Mouse (Mus musculus): ENCODE results near the gene Icam2. TPM values are rescaled to one million over a fixed set of nuclear protein-coding genes. Genes with fewer than 3 reads are reported as not detected.

Icam2 gene
- polyA plus RNA-seq, 1 experiment from 2014 or later, result 23.7 TPM

Other genes with a start within 250 kb of the Icam2 start
- gene Gm10840, start 227.2 kb downstream of the Icam2 start, polyA plus RNA-seq (2014; fragmentation: Nextera tagmentation; extraction: Ambion mirVana), result 0.92 TPM in 1 of 2 replicates, not detected in the other
- gene Limd2, start 227.2 kb downstream of the Icam2 start, polyA plus RNA-seq (2014; fragmentation: Nextera tagmentation; extraction: Ambion mirVana), result 431 and 442 TPM in 2 replicates
- 33.4 and 35.8 TPM in 2 replicates for gene Strada, start 185.9 kb downstream of the Icam2 start, polyA plus RNA-seq (2014; fragmentation: Nextera tagmentation; extraction: Ambion mirVana)
- 65.3 and 70.5 TPM in 2 replicates for gene Ccdc47, start 171.7 kb downstream of the Icam2 start, polyA plus RNA-seq (2014; fragmentation: Nextera tagmentation; extraction: Ambion mirVana)
- 95.4 and 102 TPM in 2 replicates for gene Ddx42, start 171.1 kb downstream of the Icam2 start, polyA plus RNA-seq (2014; fragmentation: Nextera tagmentation; extraction: Ambion mirVana)
- 76.2 and 80.5 TPM in 2 replicates for gene Ftsj3, start 132.0 kb downstream of the Icam2 start, polyA plus RNA-seq (2014; fragmentation: Nextera tagmentation; extraction: Ambion mirVana)
- 389 and 396 TPM in 2 replicates for gene Psmc5, start 131.9 kb downstream of the Icam2 start, polyA plus RNA-seq (2014; fragmentation: Nextera tagmentation; extraction: Ambion mirVana)
- 57.0 and 60.6 TPM in 2 replicates for gene Smarcd2, start 115.1 kb downstream of the Icam2 start, polyA plus RNA-seq (2014; fragmentation: Nextera tagmentation; extraction: Ambion mirVana)
- gene Tcam1, start 111.4 kb downstream of the Icam2 start, polyA plus RNA-seq (2014; fragmentation: Nextera tagmentation; extraction: Ambion mirVana), result 0.13 and 0.15 TPM in 2 replicates
- gene Gh, start 86.2 kb downstream of the Icam2 start, polyA plus RNA-seq (2014; fragmentation: Nextera tagmentation; extraction: Ambion mirVana), result not detected in 2 replicates
- gene Cd79b, start 73.3 kb downstream of the Icam2 start, polyA plus RNA-seq (2014; fragmentation: Nextera tagmentation; extraction: Ambion mirVana), result 1.3 and 1.9 TPM in 2 replicates
- 0.03 and 0.07 TPM in 2 replicates for gene Scn4a, start 34.8 kb downstream of the Icam2 start, polyA plus RNA-seq (2014; fragmentation: Nextera tagmentation; extraction: Ambion mirVana)
- gene Prr29, start 22.6 kb downstream of the Icam2 start, polyA plus RNA-seq (2014; fragmentation: Nextera tagmentation; extraction: Ambion mirVana), result not detected in 2 replicates
- gene Ern1, start 99.8 kb upstream of the Icam2 start, polyA plus RNA-seq (2014; fragmentation: Nextera tagmentation; extraction: Ambion mirVana), result 3.0 and 3.8 TPM in 2 replicates
- 6.9 and 7.4 TPM in 2 replicates for gene Tex2, start 225.3 kb upstream of the Icam2 start, polyA plus RNA-seq (2014; fragmentation: Nextera tagmentation; extraction: Ambion mirVana)

Measured in embryonic facial prominence, embryonic 11.5 days (tissue).